10 mouse cellular contexts compared by ENCODE assay signal in the genomic region with DNA sequence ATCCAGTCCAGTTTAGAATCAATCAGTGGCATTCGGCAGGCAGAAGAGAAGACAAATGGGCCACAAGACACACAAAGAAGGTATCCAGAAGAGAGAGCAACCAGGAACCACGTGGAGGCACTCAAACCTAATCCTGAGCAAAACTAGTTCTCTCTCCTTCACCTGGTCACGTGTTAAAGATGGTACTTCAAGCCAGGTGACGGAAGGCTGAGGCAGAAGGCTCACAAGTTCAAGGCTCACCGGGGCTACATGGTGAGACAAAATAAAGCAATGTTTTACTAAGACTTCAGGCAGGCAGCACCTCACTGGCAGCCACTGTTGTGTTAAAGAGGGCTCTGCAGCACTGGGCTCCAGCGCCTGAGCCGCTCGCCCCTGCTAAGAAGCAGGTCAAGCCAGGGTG. TPM values are rescaled to one million over a fixed set of nuclear protein-coding genes. Genes with fewer than 3 reads are reported as not detected.
DNase-seq lines count a peak whose midpoint lies in the region; ATAC-seq and TF ChIP-seq lines count a peak whose summit lies in the region.
"Had no signal": no experiment of that assay in that cellular context is flagged by ENCODE, and none has a peak within 500 bp of the region (broad histone marks: within the 10 kb centered on the region; RNA-seq: fewer than 3 reads in every experiment).

No protein-coding gene starts in this region.

- no peaks in the 10 kb centered on the region for H3K9me3 ChIP-seq in liver, embryonic 13.5 days (replicated peaks)

- no peaks in the 10 kb centered on the region for H3K27me3 ChIP-seq in liver, embryonic 13.5 days

- peak overlapping the region; percentile 40 for H3K4me3 ChIP-seq in gastrocnemius, adult 2 months
- no peak overlapping the region for H3K4me3 ChIP-seq in liver, embryonic 13.5 days (replicated peaks)

- peak overlapping the region; percentile 28 for H3K4me2 ChIP-seq in liver, embryonic 13.5 days

- peak overlapping the region; percentile 88 for H3K27ac ChIP-seq in gastrocnemius, adult 2 months
- H3K27ac ChIP-seq in liver, embryonic 13.5 days = peak overlapping the region; percentile 82

- no peak for DNase-seq in gastrocnemius, adult 2 months
- no peak for DNase-seq in gastrocnemius, adult 8-10 months (ENCODE audit: low spot score in 2 of 2)
- peak; percentile 54 for DNase-seq in lung, postnatal 36 days
- no peak for DNase-seq in lung, postnatal 14 days
- no peak for DNase-seq in liver, embryonic 13.5 days
- no peak for DNase-seq in thymus, postnatal 0 days (ENCODE audit: low spot score)
- no peak for DNase-seq in spleen, adult 18-20 months
- no peak for DNase-seq in Muller cell, postnatal 12 days (ENCODE audit: inconsistent ontology term)
- DNase-seq: B cell, adult 2 months; gastrocnemius, postnatal 25 days had no signal

- ATAC-seq in liver, embryonic 13.5 days (ENCODE audit: low read depth) = no peak

- intact Hi-C loops in gastrocnemius, adult 2 months (cut with DNase I) = no loop called here

- H3K36me3 ChIP-seq in liver, embryonic 13.5 days = peaks cover 14% of the 10 kb centered on the region; the same call in 1 of the 2 replicates

- H3K4me1 ChIP-seq in liver, embryonic 13.5 days (replicated peaks) = peaks cover 77% of the 10 kb centered on the region

- no peak for TF ChIP-seq CTCF in gastrocnemius, adult 2 months (IDR thresholded peaks at IDR 0.05)

- WGBS in liver, embryonic 13.5 days (ENCODE audit: insufficient replicate concordance) = 70% methylated on average over 8 of the region's 8 CpGs

- peak overlapping the region; percentile 10; the same call in 1 of the 2 replicates for H3K9ac ChIP-seq in liver, embryonic 13.5 days

RNA-seq across cellular contexts. Expression of gene Szrd1, which starts 7.4 kb away (rescaled TPM):
- 100 to 1,000 TPM; 146 to 163 TPM for total RNA-seq in gastrocnemius, adult 2 months (2021)
- 100 to 1,000 TPM; 137 to 140 (median 139) TPM for total RNA-seq in gastrocnemius, adult 8-10 months (2022)
- polyA plus RNA-seq in liver, embryonic 13.5 days (2015; fragmentation: Nextera tagmentation; extraction: Ambion mirVana) = 21.2 and 22.5 TPM in 2 replicates
- 32.6 and 35.4 TPM in 2 replicates for polyA plus RNA-seq in thymus, postnatal 0 days (2015; fragmentation: Nextera tagmentation; extraction: Ambion mirVana)

RNA-seq across cellular contexts. Expression of gene Fbxo42, which starts 15.5 kb away (rescaled TPM):
- 10 to 100 TPM; 10.8 to 10.9 TPM for total RNA-seq in gastrocnemius, adult 2 months (2021)
- 10 to 100 TPM in 3 of 4 experiments, 1 to 10 TPM in 1; 9.3 to 11.2 (median 10.7) TPM for total RNA-seq in gastrocnemius, adult 8-10 months (2022)
- polyA plus RNA-seq in liver, embryonic 13.5 days (2015; fragmentation: Nextera tagmentation; extraction: Ambion mirVana) = 13.9 and 14.2 TPM in 2 replicates
- polyA plus RNA-seq in thymus, postnatal 0 days (2015; fragmentation: Nextera tagmentation; extraction: Ambion mirVana) = 19.7 and 22.2 TPM in 2 replicates

RNA-seq across cellular contexts. Expression of gene Spata21, which starts 44.1 kb away (rescaled TPM):
- total RNA-seq in gastrocnemius, adult 2 months (2021) = not detected
- total RNA-seq in gastrocnemius, adult 8-10 months (2022) = not detected
- polyA plus RNA-seq in liver, embryonic 13.5 days (2015; fragmentation: Nextera tagmentation; extraction: Ambion mirVana) = 0.13 TPM in 1 of 2 replicates, not detected in the other
- 0.15 and 0.17 TPM in 2 replicates for polyA plus RNA-seq in thymus, postnatal 0 days (2015; fragmentation: Nextera tagmentation; extraction: Ambion mirVana)
- total RNA-seq: gastrocnemius, postnatal 25 days had no signal

RNA-seq across cellular contexts. Expression of gene Necap2, which starts 54.0 kb away (rescaled TPM):
- 10 to 100 TPM; 13.1 to 16.5 TPM for total RNA-seq in gastrocnemius, adult 2 months (2021)
- total RNA-seq in gastrocnemius, adult 8-10 months (2022) = 10 to 100 TPM; 12.0 to 19.2 (median 13.8) TPM
- polyA plus RNA-seq in liver, embryonic 13.5 days (2015; fragmentation: Nextera tagmentation; extraction: Ambion mirVana) = 119 TPM in 2 replicates
- polyA plus RNA-seq in thymus, postnatal 0 days (2015; fragmentation: Nextera tagmentation; extraction: Ambion mirVana) = 93.7 and 103 TPM in 2 replicates
